Mouse (Mus musculus) pancreas, adult 10 weeks (tissue): Measurements from ENCODE around the gene Ceacam12. TPM values are rescaled to one million over a fixed set of nuclear protein-coding genes. Genes with fewer than 3 reads are reported as not detected.

Experiments used
- polyA plus RNA-seq: library from polyadenylated mRNA; stranded (reverse); fragments of 350-450 nt; fragmentation: Illumina TruSeq; extraction: RNeasy Lipid Tissue Mini Kit (QIAGEN cat#74804); gene quantifications from one replicate; pipeline ENCODE4 v1.2.3, GENCODE M21; 2015; ENCODE audit warnings: low read depth, low replicate concordance; ENCODE audit not compliant: insufficient read depth

Gene Ceacam12
- polyA plus RNA-seq: not detected

GRCm38 (mm10) chr7:18065629-18066028 is at the start of gene Ceacam12:
Ceacam12 (plus strand) TSS chr7:18065929.

Other genes starting within 250 kb of the Ceacam12 start
- gene Gm5155, start 194.2 kb upstream of the Ceacam12 start, polyA plus RNA-seq: not detected
- not detected for gene Ceacam11, start 93.8 kb upstream of the Ceacam12 start, polyA plus RNA-seq
- gene Ceacam13, start 56.0 kb upstream of the Ceacam12 start, polyA plus RNA-seq: not detected
- not detected for gene Igfl3, start 110.6 kb downstream of the Ceacam12 start, polyA plus RNA-seq
- gene Mill1, start 179.4 kb downstream of the Ceacam12 start, polyA plus RNA-seq: not detected